Mouse (Mus musculus): ENCODE measurements around the gene Cntn4.

Gene Cntn4

DNA sequence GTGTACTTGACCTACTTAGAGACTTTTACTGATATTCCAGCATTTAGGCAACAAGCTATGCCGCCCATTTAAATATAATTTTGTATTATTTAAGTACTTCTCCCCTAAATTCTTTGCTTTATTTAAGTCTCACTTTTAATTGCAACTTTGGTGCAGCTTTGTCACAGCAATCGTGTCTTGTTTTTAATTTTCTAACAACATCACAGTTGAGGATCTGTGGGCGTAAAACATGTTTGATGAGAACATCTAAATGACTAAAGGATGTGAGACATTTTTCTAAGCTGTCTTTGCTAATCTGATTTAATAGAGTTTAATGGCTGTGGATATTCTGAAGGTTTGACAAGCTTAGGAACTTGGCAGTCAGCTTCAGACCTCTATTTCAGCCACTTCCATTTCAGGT is 818.8 kb downstream of the Cntn4 start:
- Histone ChIP-seq H3K9me3 (ENCODE audit: low read length) (no peaks in the 10 kb centered on the region), H3K27me3 (ENCODE audit: insufficient read depth, low read length) (no peaks in the 10 kb centered on the region), H3K4me3 (replicated peaks; ENCODE audit: low read length) (no peak overlapping the region), H3K4me1 (replicated peaks; ENCODE audit: low read depth, low read length) (no peaks in the 10 kb centered on the region), H3K36me3 (ENCODE audit: insufficient read depth, low read length) (no peaks in the 10 kb centered on the region)
- no peak for TF ChIP-seq CTCF (conservative IDR thresholded peaks at IDR 0.05; ENCODE audit: low read length)
- no peak for TF ChIP-seq NANOG (IDR thresholded peaks at IDR 0.05; ENCODE audit: borderline replicate concordance, low read length)
- TF ChIP-seq POU5F1 (IDR thresholded peaks at IDR 0.05; ENCODE audit: borderline replicate concordance, low read length), result no peak

DNA sequence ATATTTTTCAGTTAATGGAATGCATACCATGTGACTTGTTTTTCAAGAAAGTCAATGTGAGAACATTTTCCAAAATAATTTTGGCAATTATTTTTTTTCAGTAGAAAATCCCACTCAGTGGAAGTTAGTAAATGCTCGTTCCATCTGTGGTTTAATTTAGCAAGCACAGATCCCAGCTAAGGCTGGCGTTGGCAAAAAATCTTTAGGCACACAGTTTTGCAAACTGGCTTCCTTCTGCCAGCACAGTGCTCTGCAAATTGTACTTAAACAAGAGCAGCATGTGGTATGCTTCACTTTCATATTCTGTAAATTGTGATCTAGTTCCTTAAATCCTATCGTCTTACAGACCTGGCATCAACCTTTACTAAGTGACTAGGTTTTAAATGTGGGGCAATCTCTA is 821.7 kb downstream of the Cntn4 start:
- Histone ChIP-seq H3K4me1 (replicated peaks; ENCODE audit: low read depth, low read length) (no peaks in the 10 kb centered on the region), H3K36me3 (ENCODE audit: insufficient read depth, low read length) (no peaks in the 10 kb centered on the region), H3K27me3 (ENCODE audit: insufficient read depth, low read length) (no peaks in the 10 kb centered on the region), H3K4me3 (replicated peaks; ENCODE audit: low read length) (no peak overlapping the region), H3K9me3 (ENCODE audit: low read length) (no peaks in the 10 kb centered on the region)
- no peak for TF ChIP-seq NANOG (IDR thresholded peaks at IDR 0.05; ENCODE audit: borderline replicate concordance, low read length)
- TF ChIP-seq CTCF (conservative IDR thresholded peaks at IDR 0.05; ENCODE audit: low read length), result no peak
- no peak for TF ChIP-seq POU5F1 (IDR thresholded peaks at IDR 0.05; ENCODE audit: borderline replicate concordance, low read length)

DNA sequence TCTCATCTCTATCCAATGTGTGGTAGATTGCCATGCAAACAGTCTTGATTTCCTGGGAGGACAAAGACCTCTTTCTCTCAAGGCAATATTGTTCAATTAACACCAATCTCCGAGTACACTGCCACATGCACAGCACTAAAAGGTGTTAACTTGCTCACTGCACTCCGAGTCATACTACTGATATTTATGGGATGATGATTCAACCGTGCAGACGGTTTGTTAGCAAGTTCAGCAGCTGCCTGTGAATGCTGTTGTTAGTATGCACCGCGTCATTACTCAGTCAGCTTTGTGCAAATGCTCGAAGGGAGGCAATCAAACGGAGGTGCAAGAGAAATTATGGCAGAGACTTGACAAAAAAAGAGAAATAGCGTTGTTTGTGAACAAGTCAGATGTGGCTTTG is 826.5 kb downstream of the Cntn4 start:
- no peaks in the 10 kb centered on the region for H3K27me3 ChIP-seq (ENCODE audit: insufficient read depth, low read length)
- H3K9me3 ChIP-seq (ENCODE audit: low read length), result no peaks in the 10 kb centered on the region
- TF ChIP-seq POU5F1 (IDR thresholded peaks at IDR 0.05; ENCODE audit: borderline replicate concordance, low read length), result no peak
- TF ChIP-seq CTCF (conservative IDR thresholded peaks at IDR 0.05; ENCODE audit: low read length), result no peak
- TF ChIP-seq NANOG (IDR thresholded peaks at IDR 0.05; ENCODE audit: borderline replicate concordance, low read length), result no peak
- H3K4me1 ChIP-seq (replicated peaks; ENCODE audit: low read depth, low read length), result no peaks in the 10 kb centered on the region
- no peak overlapping the region for H3K4me3 ChIP-seq (replicated peaks; ENCODE audit: low read length)
- H3K36me3 ChIP-seq (ENCODE audit: insufficient read depth, low read length), result no peaks in the 10 kb centered on the region

DNA sequence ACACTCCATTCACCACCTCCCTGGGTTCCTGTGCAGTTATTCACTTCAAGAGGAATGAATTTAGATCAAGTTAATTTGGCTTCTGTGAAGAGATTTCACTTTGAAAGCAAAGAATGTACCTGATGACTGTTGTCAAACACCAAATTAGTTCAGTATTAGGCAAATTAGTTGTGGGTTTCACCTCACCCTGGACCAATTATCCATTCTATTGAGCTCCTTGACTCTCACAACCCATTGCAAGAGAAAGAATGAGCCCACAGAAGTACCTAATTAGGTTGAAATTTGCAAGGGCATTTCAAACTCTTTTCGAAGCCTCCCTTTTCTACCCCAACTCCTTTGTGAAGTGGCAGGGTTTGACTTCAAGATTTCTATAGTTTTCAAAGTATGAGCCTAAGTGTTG is 842.9 kb downstream of the Cntn4 start:
- no peaks in the 10 kb centered on the region for H3K27me3 ChIP-seq (ENCODE audit: insufficient read depth, low read length)
- H3K4me1 ChIP-seq (replicated peaks; ENCODE audit: low read depth, low read length), result no peaks in the 10 kb centered on the region
- H3K9me3 ChIP-seq (ENCODE audit: low read length), result no peaks in the 10 kb centered on the region
- TF ChIP-seq POU5F1 (IDR thresholded peaks at IDR 0.05; ENCODE audit: borderline replicate concordance, low read length) (no peak), NANOG (IDR thresholded peaks at IDR 0.05; ENCODE audit: borderline replicate concordance, low read length) (peak; percentile 37; the same call in 1 of the 2 replicates), CTCF (conservative IDR thresholded peaks at IDR 0.05; ENCODE audit: low read length) (no peak)
- H3K4me3 ChIP-seq (replicated peaks; ENCODE audit: low read length), result no peak overlapping the region
- no peaks in the 10 kb centered on the region for H3K36me3 ChIP-seq (ENCODE audit: insufficient read depth, low read length)

DNA sequence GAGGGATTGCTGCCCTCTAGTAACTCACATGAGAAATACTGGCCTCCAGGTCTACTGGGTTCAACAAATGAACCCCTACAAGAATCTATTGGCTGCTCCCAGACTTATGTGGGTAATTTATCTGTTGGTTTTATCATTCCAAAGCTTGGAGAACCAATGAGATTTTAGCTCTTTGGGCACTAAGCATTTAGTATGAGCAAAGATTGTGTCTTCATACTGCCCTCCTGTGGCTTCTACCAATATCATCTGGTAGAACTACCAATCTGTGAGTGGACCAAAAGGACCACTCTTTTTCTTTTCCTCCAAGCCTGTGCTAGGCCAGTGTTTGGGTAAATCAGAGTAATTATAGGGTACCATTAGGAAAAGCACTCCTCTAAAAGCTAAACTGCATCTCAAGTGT is 866.0 kb downstream of the Cntn4 start:
- no peaks in the 10 kb centered on the region for H3K4me1 ChIP-seq (replicated peaks; ENCODE audit: low read depth, low read length)
- TF ChIP-seq NANOG (IDR thresholded peaks at IDR 0.05; ENCODE audit: borderline replicate concordance, low read length), result no peak
- TF ChIP-seq POU5F1 (IDR thresholded peaks at IDR 0.05; ENCODE audit: borderline replicate concordance, low read length), result no peak
- no peak for TF ChIP-seq CTCF (conservative IDR thresholded peaks at IDR 0.05; ENCODE audit: low read length)
- no peaks in the 10 kb centered on the region for H3K36me3 ChIP-seq (ENCODE audit: insufficient read depth, low read length)
- H3K27me3 ChIP-seq (ENCODE audit: insufficient read depth, low read length), result no peaks in the 10 kb centered on the region
- H3K4me3 ChIP-seq (replicated peaks; ENCODE audit: low read length), result no peak overlapping the region
- no peaks in the 10 kb centered on the region for H3K9me3 ChIP-seq (ENCODE audit: low read length)

DNA sequence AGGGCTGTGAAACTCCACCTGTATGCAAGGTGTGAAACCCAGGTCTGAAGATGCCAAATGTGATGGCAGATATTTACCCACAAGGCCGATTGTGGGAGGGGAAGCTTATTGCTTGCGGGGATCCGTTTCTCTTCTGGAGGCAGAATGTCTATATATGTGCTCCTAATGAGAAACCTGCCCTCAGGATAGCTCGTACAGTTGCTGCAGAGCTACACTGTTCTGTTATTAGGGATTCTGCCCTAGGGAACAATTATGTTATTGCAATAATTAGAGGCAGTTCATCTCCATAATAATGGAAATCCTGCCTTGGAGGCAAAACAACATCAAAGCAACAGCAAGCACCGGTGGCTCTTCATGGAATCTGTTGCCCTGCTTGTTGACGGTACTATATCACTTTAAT is 884.2 kb downstream of the Cntn4 start:
- Histone ChIP-seq H3K4me3 (replicated peaks; ENCODE audit: low read length) (no peak overlapping the region), H3K36me3 (ENCODE audit: insufficient read depth, low read length) (no peaks in the 10 kb centered on the region), H3K9me3 (ENCODE audit: low read length) (no peaks in the 10 kb centered on the region), H3K27me3 (ENCODE audit: insufficient read depth, low read length) (no peaks in the 10 kb centered on the region), H3K4me1 (replicated peaks; ENCODE audit: low read depth, low read length) (no peaks in the 10 kb centered on the region)
- TF ChIP-seq POU5F1 (IDR thresholded peaks at IDR 0.05; ENCODE audit: borderline replicate concordance, low read length) (no peak), CTCF (conservative IDR thresholded peaks at IDR 0.05; ENCODE audit: low read length) (no peak)

DNA sequence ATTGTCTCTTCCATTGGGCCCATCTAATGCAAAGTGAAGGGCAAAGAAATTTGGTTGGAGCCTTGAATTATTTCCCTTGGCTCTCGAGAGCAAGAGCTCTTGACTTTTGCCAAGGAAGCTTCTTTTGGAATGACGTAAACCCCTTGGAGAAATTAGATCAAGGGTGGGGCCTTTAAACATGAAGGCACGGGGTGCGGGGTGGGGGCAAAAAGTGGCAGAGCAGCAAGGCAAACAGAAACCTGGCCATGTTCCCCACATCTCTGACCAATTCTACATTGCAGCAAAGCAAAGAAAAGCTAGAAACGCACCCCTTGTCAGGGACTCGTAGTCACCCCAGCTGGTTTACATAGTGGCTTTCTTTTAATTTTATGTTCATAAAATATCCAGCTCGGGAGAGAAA is 887.9 kb downstream of the Cntn4 start:
- H3K9me3 ChIP-seq (ENCODE audit: low read length), result no peaks in the 10 kb centered on the region

DNA sequence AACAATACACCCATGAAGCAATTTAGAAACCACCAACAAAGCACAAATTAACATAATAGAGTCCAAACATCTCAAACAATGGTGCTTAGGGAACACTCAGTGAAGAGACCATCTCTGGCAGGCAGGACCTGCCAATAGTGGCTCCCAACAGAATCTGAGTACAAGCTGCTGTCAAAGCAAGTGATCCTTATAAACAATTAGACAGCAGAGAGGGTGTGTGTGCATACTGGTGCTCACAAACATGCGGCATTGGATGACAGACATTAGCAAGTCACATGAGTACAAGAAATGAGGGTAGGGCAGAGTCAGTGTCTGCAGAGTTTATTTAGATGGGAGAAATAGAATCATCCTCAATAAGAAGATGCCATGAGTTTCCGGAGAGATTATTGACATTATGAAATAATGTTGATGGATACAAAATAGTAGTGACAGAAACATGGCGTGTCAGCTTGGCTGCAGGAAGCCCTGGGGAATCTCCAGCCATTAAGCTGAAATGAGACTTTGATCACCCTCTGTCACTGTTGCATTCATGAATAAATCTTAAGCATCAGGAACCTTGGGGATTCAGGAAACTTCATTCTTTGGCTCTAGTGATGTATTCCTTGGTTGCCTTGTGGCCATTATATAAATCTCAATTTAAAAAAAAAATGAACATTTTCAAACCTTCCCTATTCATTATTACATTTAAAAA is 888.5 kb downstream of the Cntn4 start:
- TF ChIP-seq CTCF (conservative IDR thresholded peaks at IDR 0.05; ENCODE audit: low read length), result no peak
- TF ChIP-seq NANOG (IDR thresholded peaks at IDR 0.05; ENCODE audit: borderline replicate concordance, low read length), result no peak
- TF ChIP-seq POU5F1 (IDR thresholded peaks at IDR 0.05; ENCODE audit: borderline replicate concordance, low read length), result no peak
- no peaks in the 10 kb centered on the region for H3K27me3 ChIP-seq (ENCODE audit: insufficient read depth, low read length)
- H3K36me3 ChIP-seq (ENCODE audit: insufficient read depth, low read length), result no peaks in the 10 kb centered on the region
- H3K9me3 ChIP-seq (ENCODE audit: low read length), result no peaks in the 10 kb centered on the region
- H3K4me1 ChIP-seq (replicated peaks; ENCODE audit: low read depth, low read length), result no peaks in the 10 kb centered on the region
- no peak overlapping the region for H3K4me3 ChIP-seq (replicated peaks; ENCODE audit: low read length)

More for the DNA sequence above, 887.9 kb downstream of the Cntn4 start:
- Histone ChIP-seq H3K36me3 (ENCODE audit: insufficient read depth, low read length) (no peaks in the 10 kb centered on the region), H3K27me3 (ENCODE audit: insufficient read depth, low read length) (no peaks in the 10 kb centered on the region), H3K4me3 (replicated peaks; ENCODE audit: low read length) (no peak overlapping the region), H3K4me1 (replicated peaks; ENCODE audit: low read depth, low read length) (no peaks in the 10 kb centered on the region)
- TF ChIP-seq CTCF (conservative IDR thresholded peaks at IDR 0.05; ENCODE audit: low read length) (no peak), NANOG (IDR thresholded peaks at IDR 0.05; ENCODE audit: borderline replicate concordance, low read length) (no peak), POU5F1 (IDR thresholded peaks at IDR 0.05; ENCODE audit: borderline replicate concordance, low read length) (no peak)
